Mouse (Mus musculus) stomach, postnatal 0 days (tissue): ENCODE measurements at regions not wholly inside any gene's neighbourhood (a gene's known extent, or its start where the extent isn't known, plus 50 kb on each side); places are given as distances from the start of the nearest gene placed in this dataset.

Experiments used
- ATAC-seq: fragments of 200-750 bp; cut with Nextera tagmentation; 2 replicates; pipeline ENCODE4 v1.8.0; 2017; ENCODE audit not compliant: low FRiP score, low TSS enrichment
- DNase-seq: peaks from one replicate; pipeline ENCODE4 v3.0.0-alpha.2; 2016; ENCODE audit warnings: low spot score
- H3K27ac ChIP-seq: fragments of 300-500 bp; sonication (generic); replicated peaks from 2 replicates; pipeline ENCODE4 v1.5.1; 2014; ENCODE audit warnings: mild to moderate bottlenecking, control low read depth
- H3K27me3 ChIP-seq: fragments of 300-500 bp; sonication (generic); 2 replicates; pipeline ENCODE4 v1.6.1; 2014; ENCODE audit warnings: low read length; ENCODE audit not compliant: control insufficient read depth, insufficient read depth
- H3K36me3 ChIP-seq: fragments of 300-500 bp; sonication (generic); 2 replicates; pipeline ENCODE4 v1.6.1; 2014; ENCODE audit warnings: low read length, mixed read lengths; ENCODE audit not compliant: control insufficient read depth, insufficient read depth
- H3K4me1 ChIP-seq: fragments of 300-500 bp; sonication (generic); replicated peaks from 2 replicates; pipeline ENCODE4 v1.6.1; 2014; ENCODE audit warnings: antibody characterized with exemption; ENCODE audit not compliant: control insufficient read depth, insufficient read depth
- H3K4me2 ChIP-seq: fragments of 300-500 bp; sonication (generic); replicated peaks from 2 replicates; pipeline ENCODE4 v1.6.1; 2014; ENCODE audit warnings: low read depth, mild to moderate bottlenecking, control low read depth, moderate library complexity
- H3K4me3 ChIP-seq: fragments of 300-500 bp; sonication (generic); 2 replicates; pipeline ENCODE4 v1.5.1; 2014; ENCODE audit warnings: low read depth, low read length, control low read depth
- H3K9ac ChIP-seq: fragments of 300-500 bp; sonication (generic); 2 replicates; pipeline ENCODE4 v1.6.1; 2014; ENCODE audit warnings: mild to moderate bottlenecking, low read length, control low read depth, mixed read lengths
- H3K9me3 ChIP-seq: fragments of 300-500 bp; sonication (generic); 2 replicates; pipeline ENCODE4 v1.6.1; 2016; ENCODE audit warnings: low read length; ENCODE audit not compliant: control insufficient read depth
- CTCF ChIP-seq: IDR thresholded peaks from 2 replicates; pipeline ENCODE4 v1.5.1; 2016; ENCODE audit warnings: antibody characterized with exemption, low read depth, mild to moderate bottlenecking, moderate library complexity
- EP300 ChIP-seq: optimal IDR thresholded peaks from 2 replicates; pipeline ENCODE3; 2016; ENCODE audit warnings: antibody characterized with exemption
- WGBS: fragments of 180-500 bp; shearing (Covaris S2); extraction: QIAGEN DNeasy Blood & Tissue Kit; methylation state at CpG from one replicate; pipeline ENCODE4 v1.1.7; 2014; 5-methylcytosine and 5-hydroxymethylcytosine counted together

DNA sequence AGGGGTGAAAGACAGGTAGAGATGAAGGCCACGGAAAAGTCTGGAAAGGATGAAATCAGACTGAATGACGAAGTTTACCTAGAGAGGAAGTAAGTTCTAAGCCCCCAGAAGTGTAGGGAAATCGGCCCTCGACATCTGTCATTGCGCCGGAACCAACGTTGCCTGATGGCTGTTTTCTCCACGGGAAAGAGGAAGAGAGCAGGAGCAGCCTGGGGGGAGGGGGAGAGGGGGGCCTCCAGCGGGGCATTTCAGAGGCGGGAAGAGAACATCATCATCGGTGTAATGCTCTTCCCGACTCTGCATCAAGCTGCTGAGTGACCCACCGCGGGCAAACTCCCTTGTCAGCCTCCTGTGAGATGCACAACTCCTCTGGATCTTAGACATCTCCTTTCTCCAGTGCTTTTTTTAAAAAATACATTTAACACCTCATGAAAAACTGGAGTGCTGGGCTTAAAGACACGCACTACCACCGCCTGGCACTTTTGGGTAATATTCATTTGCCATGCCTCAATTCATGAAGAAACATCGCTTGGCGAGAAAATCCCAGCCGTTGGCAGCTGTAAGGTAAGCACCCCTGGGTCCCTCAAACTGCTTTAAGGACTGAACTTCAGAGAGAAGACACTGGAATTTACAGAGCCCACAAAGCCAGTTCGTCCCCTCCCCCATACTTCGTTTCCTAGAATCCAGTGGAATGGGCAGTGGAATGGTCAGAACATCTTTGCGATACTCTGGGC is 53.0 kb upstream of the Kras start:
- Histone ChIP-seq H3K9me3 (no peaks in the 10 kb centered on the region), H3K4me3 (peak overlapping the region; percentile 24), H3K9ac (no peak overlapping the region), H3K27me3 (no peaks in the 10 kb centered on the region), H3K27ac (peak overlapping the region; percentile 53; the same call in 1 of the 2 replicates), H3K36me3 (no peaks in the 10 kb centered on the region), H3K4me1 (no peaks in the 10 kb centered on the region), H3K4me2 (peak overlapping the region; percentile 46)
- no peak for DNase-seq
- ATAC-seq = no peak
- TF ChIP-seq CTCF (no peak), EP300 (no peak)
- WGBS = 53% methylated on average over 22 of the region's 22 CpGs

DNA sequence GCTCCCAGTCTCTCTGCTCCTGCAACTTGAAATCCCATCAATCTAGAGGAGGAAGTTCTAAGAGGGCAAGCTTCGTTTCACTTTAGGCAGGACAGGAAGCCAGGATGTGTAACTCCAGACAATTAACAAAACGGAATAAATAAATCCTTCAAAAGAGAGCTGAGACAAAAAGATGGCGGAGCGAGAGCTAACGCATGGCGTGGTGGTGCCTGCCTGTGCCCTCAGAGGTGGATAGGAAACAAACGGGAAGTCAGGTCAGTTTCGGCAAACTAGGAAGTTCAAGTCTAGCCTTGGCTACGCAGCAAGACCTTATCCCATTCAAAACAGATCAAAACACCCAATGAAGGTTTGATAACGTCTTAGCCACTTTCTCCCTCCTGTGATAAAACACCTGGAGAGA is 52.1 kb upstream of the Kras start:
- no peak for TF ChIP-seq CTCF
- TF ChIP-seq EP300 = no peak
- Histone ChIP-seq H3K27ac (no peak overlapping the region), H3K36me3 (no peaks in the 10 kb centered on the region), H3K9me3 (no peaks in the 10 kb centered on the region), H3K4me3 (no peak overlapping the region), H3K4me1 (no peaks in the 10 kb centered on the region), H3K9ac (no peak overlapping the region), H3K4me2 (no peak overlapping the region), H3K27me3 (no peaks in the 10 kb centered on the region)
- no peak for ATAC-seq
- WGBS = 79% methylated on average over 10 of the region's 10 CpGs
- DNase-seq = no peak

- H3K27me3 ChIP-seq = no peaks in the 10 kb centered on the region
- no peak overlapping the region for H3K9ac ChIP-seq
- H3K36me3 ChIP-seq = no peaks in the 10 kb centered on the region
- H3K27ac ChIP-seq = no peak overlapping the region
- TF ChIP-seq CTCF = no peak
- TF ChIP-seq EP300 = no peak
- H3K4me3 ChIP-seq = no peak overlapping the region
- DNase-seq = no peak
- no peak for ATAC-seq
- no peaks in the 10 kb centered on the region for H3K9me3 ChIP-seq
- 62% methylated on average over 6 of the region's 6 CpGs for WGBS
- H3K4me1 ChIP-seq = no peaks in the 10 kb centered on the region
- H3K4me2 ChIP-seq = no peak overlapping the region
Observed at GRCm38 (mm10) chr6:145300266-145300858, 50.3 kb upstream of the Kras start.
